Mouse (Mus musculus) CH12.LX (cell line): ENCODE results near the gene Prr5l. TPM values are rescaled to one million over a fixed set of nuclear protein-coding genes. Genes with fewer than 3 reads are reported as not detected.

Experiments used
- DNase-seq: peaks from one replicate; pipeline ENCODE4 v3.0.0-alpha.2; 2013; ENCODE audit errors: extremely low read depth
- H3K27ac ChIP-seq: 2 replicates; pipeline ENCODE4 v1.5.1; 2012; ENCODE audit warnings: low read depth, mild to moderate bottlenecking, control low read depth, moderate library complexity; ENCODE audit not compliant: insufficient read depth
- H3K27me3 ChIP-seq: replicated peaks from 2 replicates; pipeline ENCODE3; 2012; ENCODE audit warnings: inconsistent platforms
- H3K36me3 ChIP-seq, 2 experiments: replicated peaks in 1 of 2; 2 replicates each; pipeline versions ENCODE3 to v1.6.1; 2012; ENCODE audit warnings: inconsistent platforms in 1 of 2, low read length in 1 of 2, mild to moderate bottlenecking in 1 of 2, mixed read lengths in 1 of 2, moderate library complexity in 1 of 2; ENCODE audit not compliant: control insufficient read depth in 1 of 2, insufficient read depth in 1 of 2
- H3K4me1 ChIP-seq, 2 experiments: 2 replicates each; pipeline ENCODE4 v1.6.1; 2012; ENCODE audit warnings: inconsistent platforms in 1 of 2, moderate library complexity in 1 of 2; ENCODE audit not compliant: insufficient read depth in 2 of 2, control insufficient read depth in 1 of 2
- H3K4me2 ChIP-seq: 2 replicates; pipeline ENCODE4 v1.6.1; 2012; ENCODE audit warnings: low read depth, mild to moderate bottlenecking, control low read depth; ENCODE audit not compliant: poor library complexity, insufficient read depth, severe bottlenecking
- H3K4me3 ChIP-seq, 3 experiments: fragments of 150-350 bp in 1 of 3; sonication (generic) in 1 of 3; replicated peaks in 1 of 3; 2 replicates each; pipeline versions ENCODE3 to v1.5.1; 2011 to 2012; ENCODE audit warnings: low read depth in 2 of 3, low read length in 2 of 3, mild to moderate bottlenecking in 2 of 3, moderate library complexity in 2 of 3, control low read depth in 1 of 3, improper control_type of control experiment in 1 of 3, inconsistent platforms in 1 of 3, mixed read lengths in 1 of 3; ENCODE audit not compliant: poor library complexity in 1 of 3
- H3K79me2 ChIP-seq: replicated peaks from 2 replicates; pipeline ENCODE4 v1.6.1; 2012; ENCODE audit warnings: mild to moderate bottlenecking, moderate library complexity; ENCODE audit not compliant: control insufficient read depth, poor library complexity, insufficient read depth, severe bottlenecking; ENCODE audit errors: extremely low read depth
- H3K9ac ChIP-seq: 2 replicates; pipeline ENCODE4 v1.6.1; 2012; ENCODE audit warnings: low read depth, mild to moderate bottlenecking, control low read depth, moderate library complexity; ENCODE audit not compliant: insufficient read depth
- H3K9me3 ChIP-seq: replicated peaks from 2 replicates; pipeline ENCODE3; 2012; ENCODE audit warnings: low read length, inconsistent platforms, mixed read lengths
- BHLHE40 ChIP-seq: IDR thresholded peaks from 2 replicates; pipeline ENCODE4 v1.6.1; 2011; ENCODE audit warnings: mild to moderate bottlenecking, low read depth, low read length, improper control_type of control experiment
- CHD2 ChIP-seq: IDR thresholded peaks from 2 replicates; pipeline ENCODE4 v1.6.1; 2011; ENCODE audit warnings: low read length, improper control_type of control experiment
- E2F4 ChIP-seq: IDR thresholded peaks from 2 replicates; pipeline ENCODE4 v1.6.1; 2011; ENCODE audit warnings: low read depth, low read length, improper control_type of control experiment; ENCODE audit not compliant: insufficient replicate concordance
- EP300 ChIP-seq: IDR thresholded peaks from 2 replicates; pipeline ENCODE4 v1.6.1; 2011; ENCODE audit warnings: low read length, improper control_type of control experiment
- ETS1 ChIP-seq: conservative IDR thresholded peaks from 2 replicates; pipeline ENCODE4 v1.6.1; 2012; ENCODE audit warnings: low read depth, mild to moderate bottlenecking, inconsistent platforms, low read length, improper control_type of control experiment, moderate library complexity
- GABPA ChIP-seq: IDR thresholded peaks from 2 replicates; pipeline ENCODE4 v1.6.1; 2012; ENCODE audit warnings: low read depth, low read length, improper control_type of control experiment, inconsistent platforms; ENCODE audit not compliant: insufficient replicate concordance
- HCFC1 ChIP-seq: IDR thresholded peaks from 2 replicates; pipeline ENCODE4 v1.6.1; 2012; ENCODE audit warnings: low read depth, mild to moderate bottlenecking, inconsistent platforms, low read length, improper control_type of control experiment
- JUND ChIP-seq: conservative IDR thresholded peaks from 2 replicates; pipeline ENCODE4 v1.6.1; 2011; ENCODE audit warnings: low read depth, low read length, improper control_type of control experiment
- MAX ChIP-seq: IDR thresholded peaks from 2 replicates; pipeline ENCODE4 v1.6.1; 2011; ENCODE audit warnings: low read length, improper control_type of control experiment
- MAZ ChIP-seq: IDR thresholded peaks from 2 replicates; pipeline ENCODE4 v1.6.1; 2012; ENCODE audit warnings: low read depth, mild to moderate bottlenecking, inconsistent platforms, low read length, improper control_type of control experiment, moderate library complexity
- MYC ChIP-seq: IDR thresholded peaks from 2 replicates; pipeline ENCODE4 v1.6.1; 2011; ENCODE audit warnings: low read depth, mild to moderate bottlenecking, improper control_type of control experiment, low read length
- NRF1 ChIP-seq: IDR thresholded peaks from 2 replicates; pipeline ENCODE4 v1.6.1; 2014; ENCODE audit warnings: low read depth, mild to moderate bottlenecking, inconsistent platforms, low read length, improper control_type of control experiment, moderate library complexity
- PAX5 ChIP-seq: IDR thresholded peaks from 2 replicates; pipeline ENCODE4 v1.6.1; 2012; ENCODE audit warnings: low read length, inconsistent platforms, mixed read lengths
- POLR2AphosphoS2 ChIP-seq: IDR thresholded peaks from 2 replicates; pipeline ENCODE4 v1.6.1; 2011; ENCODE audit warnings: low read depth, low read length, improper control_type of control experiment
- RAD21 ChIP-seq: IDR thresholded peaks from 2 replicates; pipeline ENCODE4 v1.6.1; 2011; ENCODE audit warnings: low read depth, mild to moderate bottlenecking, low read length, improper control_type of control experiment, moderate library complexity
- SIN3A ChIP-seq: IDR thresholded peaks from 2 replicates; pipeline ENCODE4 v1.6.1; 2012; ENCODE audit warnings: low read length, improper control_type of control experiment, inconsistent platforms
- TBP ChIP-seq: conservative IDR thresholded peaks from 2 replicates; pipeline ENCODE4 v1.6.1; 2011; ENCODE audit warnings: low read depth, low read length, improper control_type of control experiment
- TCF12 ChIP-seq: IDR thresholded peaks from 2 replicates; pipeline ENCODE4 v1.6.1; 2014; ENCODE audit warnings: low read depth, mild to moderate bottlenecking, inconsistent platforms, low read length, improper control_type of control experiment
- ZNF384 ChIP-seq: IDR thresholded peaks from 2 replicates; pipeline ENCODE4 v1.6.1; 2012; ENCODE audit warnings: low read depth, low read length, improper control_type of control experiment, inconsistent platforms
- dilution Hi-C: fragments of 300-500 bp; cut with MboI; formaldehyde crosslinking; loops from 2 replicates; pipeline ENCODE4 v1.14.3; 2020; ENCODE audit warnings: low sequenced_read_pairs; ENCODE audit not compliant: extremely low pct_unique_long_range_greater_than_20kb, extremely low pct_ligation_motif_present
- in situ Hi-C: fragments of 300-500 bp; cut with MboI; formaldehyde crosslinking; loops from 3 replicates; pipeline ENCODE4 v1.14.3; 2019; ENCODE audit warnings: low sequenced_read_pairs, low pct_ligation_motif_present, low pct_unique_long_range_greater_than_20kb, mixed read lengths
- polyA plus RNA-seq: library from polyadenylated mRNA; unstranded; fragments of >175 nt; gene quantifications from 2 replicates; pipeline ENCODE4 v1.2.1, GENCODE M21; 2012; ENCODE audit warnings: low read depth; ENCODE audit not compliant: insufficient read length
- total RNA-seq, 2 experiments: library from RNA; depleted of rRNA; stranded (reverse); fragments of 300-350 nt in 1 of 2; fragments of >200 nt in 1 of 2; gene quantifications; 2 replicates each; pipeline ENCODE4 v1.2.3; 2012 to 2014

The Prr5l gene
- total and polyA plus RNA-seq, 3 experiments, result 0.21 to 0.93 TPM; not detected in 1

DNA sequence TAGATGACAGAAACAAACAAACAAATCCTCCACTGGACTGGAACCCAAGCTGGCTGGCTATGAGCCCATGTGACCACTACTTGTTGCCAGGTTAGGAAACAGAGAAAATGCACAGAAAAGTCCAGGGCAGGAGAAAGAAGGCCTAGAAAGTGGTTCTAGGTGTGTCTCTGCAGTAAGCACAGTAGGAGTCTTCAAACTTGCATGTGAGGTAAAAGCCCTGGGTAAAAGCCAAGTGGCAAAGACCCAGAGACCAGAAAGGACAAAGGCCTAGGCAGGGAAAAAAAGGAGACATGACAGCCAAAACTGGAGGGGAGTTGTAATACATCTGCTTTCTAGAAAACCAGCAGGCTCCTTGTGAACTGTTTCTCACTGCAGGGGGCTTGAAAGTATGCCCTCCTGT is 151.9 kb downstream of the Prr5l start:
- no peaks in the 10 kb centered on the region for H3K9me3 ChIP-seq
- DNase-seq, result no peak
- no peaks in the 10 kb centered on the region for H3K79me2 ChIP-seq
- H3K27me3 ChIP-seq, result peaks cover 6% of the 10 kb centered on the region
- H3K36me3 ChIP-seq, result no peaks in the 10 kb centered on the region
- no peak overlapping the region for H3K27ac ChIP-seq
- H3K4me3 ChIP-seq, result no peak overlapping the region
- in situ Hi-C loops (no loop called here), dilution Hi-C loops (no loop called here)
- no peak overlapping the region for H3K4me2 ChIP-seq
- H3K4me1 ChIP-seq, result peaks cover 9 to 28% of the 10 kb centered on the region in 2 experiments
- TF ChIP-seq GABPA (no peak), EP300 (no peak), PAX5 (no peak)
- no peak overlapping the region for H3K9ac ChIP-seq

DNA sequence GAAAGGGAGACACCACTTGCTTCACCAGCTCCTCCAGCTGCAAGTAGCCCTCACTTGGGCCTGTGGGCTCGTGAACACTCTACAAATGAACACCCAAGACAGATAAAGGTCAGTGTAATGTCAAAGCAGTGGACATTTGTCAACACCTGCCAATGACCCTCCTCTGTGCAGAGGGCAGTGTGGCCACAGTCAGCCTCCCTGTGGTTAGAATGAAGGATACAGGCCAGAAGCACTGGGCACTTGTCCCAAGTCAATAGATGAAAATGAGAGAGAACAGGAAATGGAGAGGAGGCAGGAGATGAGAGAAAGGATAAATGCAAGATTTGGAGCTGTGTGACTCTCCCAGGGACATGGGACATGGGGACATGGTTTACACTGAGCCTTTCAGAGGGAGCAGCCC is 153.4 kb downstream of the Prr5l start:
- Histone ChIP-seq H3K4me1 (peaks cover 9 to 28% of the 10 kb centered on the region in 2 experiments), H3K9ac (no peak overlapping the region), H3K79me2 (no peaks in the 10 kb centered on the region), H3K9me3 (no peaks in the 10 kb centered on the region), H3K4me3 (no peak overlapping the region), H3K4me2 (no peak overlapping the region), H3K27me3 (peaks cover 6% of the 10 kb centered on the region), H3K36me3 (no peaks in the 10 kb centered on the region), H3K27ac (no peak overlapping the region)
- TF ChIP-seq BHLHE40, result no peak
- no peak for TF ChIP-seq MAZ
- TF ChIP-seq TCF12, result no peak
- TF ChIP-seq EP300, result no peak
- TF ChIP-seq MAX, result no peak
- TF ChIP-seq RAD21, result no peak
- TF ChIP-seq E2F4, result no peak
- no peak for TF ChIP-seq SIN3A
- no peak for TF ChIP-seq TBP
- TF ChIP-seq JUND, result no peak
- TF ChIP-seq POLR2AphosphoS2, result no peak
- no peak for TF ChIP-seq ETS1
- no peak for TF ChIP-seq HCFC1
- no peak for TF ChIP-seq MYC
- no peak for TF ChIP-seq NRF1
- no peak for TF ChIP-seq ZNF384
- no peak for TF ChIP-seq CHD2
- dilution Hi-C loops (no loop called here), in situ Hi-C loops (no loop called here)
- DNase-seq, result no peak
